Mouse (Mus musculus) adrenal gland, postnatal 14 days (tissue): ENCODE measurements around the gene Chchd1. TPM values are rescaled to one million over a fixed set of nuclear protein-coding genes. Genes with fewer than 3 reads are reported as not detected.
A peak's percentile ranks its signal among the peaks of the same experiment; 100 is the strongest.

Experiments used
- DNase-seq: peaks from one replicate; pipeline ENCODE4 v3.0.0; 2021; ENCODE audit warnings: mixed read lengths
- total RNA-seq: library from RNA; stranded (reverse); gene quantifications from 2 replicates; pipeline ENCODE4 v1.2.3, GENCODE M21; 2021

Chchd1 gene
- total RNA-seq, 1 experiment from 2014 or later: 84.1 TPM

- DNase-seq: peak; percentile 79
Observed at GRCm38 (mm10) chr14:20724043-20724442, 21.2 kb downstream of the Chchd1 start.

GRCm38 (mm10) chr14:20725660-20726339 is 23.0 kb downstream of the Chchd1 start:
- DNase-seq: no peak

GRCm38 (mm10) chr14:20729871-20730270 is 27.1 kb downstream of the Chchd1 start:
- no peak for DNase-seq

GRCm38 (mm10) chr14:20730853-20731602 is 28.2 kb downstream of the Chchd1 start:
- DNase-seq: no peak

GRCm38 (mm10) chr14:20733041-20733951 is 30.5 kb downstream of the Chchd1 start:
- DNase-seq: peak; percentile 50

GRCm38 (mm10) chr14:20733952-20734774 is 31.4 kb downstream of the Chchd1 start, which contains the start of gene Ndst2:
Gene Ndst2 (minus strand): TSS chr14:20734562.
- peak; percentile 94 for DNase-seq

GRCm38 (mm10) chr14:20735052-20735451 is 32.2 kb downstream of the Chchd1 start:
- DNase-seq: no peak

- no peak for DNase-seq
Observed at GRCm38 (mm10) chr14:20735892-20736390, 33.1 kb downstream of the Chchd1 start.

GRCm38 (mm10) chr14:20737306-20737705 is 34.5 kb downstream of the Chchd1 start:
- peak; percentile 75 for DNase-seq

- no peak for DNase-seq
Observed at GRCm38 (mm10) chr14:20738511-20738910, 35.7 kb downstream of the Chchd1 start.

- DNase-seq: no peak
Observed at GRCm38 (mm10) chr14:20741301-20741700, 38.5 kb downstream of the Chchd1 start.

- DNase-seq: no peak
Observed at GRCm38 (mm10) chr14:20743614-20744013, 40.8 kb downstream of the Chchd1 start.

GRCm38 (mm10) chr14:20746935-20747334 is 44.1 kb downstream of the Chchd1 start:
- DNase-seq: no peak

GRCm38 (mm10) chr14:20748388-20748787 is 45.6 kb downstream of the Chchd1 start:
- DNase-seq: no peak

GRCm38 (mm10) chr14:20749494-20750051 is 46.8 kb downstream of the Chchd1 start:
- no peak for DNase-seq

GRCm38 (mm10) chr14:20750503-20750902 is 47.7 kb downstream of the Chchd1 start:
- DNase-seq: no peak

- no peak for DNase-seq
Observed at GRCm38 (mm10) chr14:20753792-20754191, 51.0 kb downstream of the Chchd1 start.
